Mouse (Mus musculus): ENCODE data around the gene 4930470P17Rik.
"Not testable (repeated sequence)": the region's sequence is repeated elsewhere in the genome, so short reads cannot be mapped to it uniquely, and the experiment has no call there.

4930470P17Rik gene

GRCm38 (mm10) chr2:170601917-170602316 lies at the start of gene 4930470P17Rik:
Gene 4930470P17Rik (minus strand): TSS chr2:170602017.
- no peak for DNase-seq (ENCODE audit: low spot score in 2 of 2)

GRCm38 (mm10) chr2:170651483-170651882 lies 49.7 kb upstream of the 4930470P17Rik start:
- no peak for DNase-seq (ENCODE audit: low spot score in 2 of 2)

DNA sequence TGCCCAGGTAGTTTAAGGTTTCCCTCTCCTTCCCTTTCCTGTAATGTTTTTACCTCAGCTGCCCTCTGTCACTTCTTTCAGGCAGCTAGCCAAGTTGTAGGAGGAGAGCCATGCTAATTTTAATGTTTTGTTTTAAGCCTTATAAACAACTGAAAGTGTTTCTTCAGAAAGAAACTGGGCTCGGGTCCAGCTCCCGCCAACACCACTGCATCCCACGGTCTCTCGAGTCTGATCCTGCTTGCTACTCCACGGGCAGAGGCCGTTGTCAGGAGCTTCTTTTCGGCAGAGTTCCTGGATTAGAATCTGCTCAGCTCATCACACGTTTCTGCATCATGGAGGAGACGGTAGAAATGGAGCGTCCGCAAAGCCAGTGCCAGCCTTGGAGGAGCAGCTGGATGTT lies 46.7 kb upstream of the 4930470P17Rik start:
- DNase-seq (ENCODE audit: low spot score in 2 of 2): no peak

- DNase-seq (ENCODE audit: low spot score in 2 of 2): no peak
These were observed 44.4 kb upstream of the 4930470P17Rik start for GRCm38 (mm10) chr2:170646201-170646600.

- DNase-seq (ENCODE audit: low spot score in 2 of 2): no peak
These were observed 40.6 kb upstream of the 4930470P17Rik start for GRCm38 (mm10) chr2:170642338-170642806.

DNA sequence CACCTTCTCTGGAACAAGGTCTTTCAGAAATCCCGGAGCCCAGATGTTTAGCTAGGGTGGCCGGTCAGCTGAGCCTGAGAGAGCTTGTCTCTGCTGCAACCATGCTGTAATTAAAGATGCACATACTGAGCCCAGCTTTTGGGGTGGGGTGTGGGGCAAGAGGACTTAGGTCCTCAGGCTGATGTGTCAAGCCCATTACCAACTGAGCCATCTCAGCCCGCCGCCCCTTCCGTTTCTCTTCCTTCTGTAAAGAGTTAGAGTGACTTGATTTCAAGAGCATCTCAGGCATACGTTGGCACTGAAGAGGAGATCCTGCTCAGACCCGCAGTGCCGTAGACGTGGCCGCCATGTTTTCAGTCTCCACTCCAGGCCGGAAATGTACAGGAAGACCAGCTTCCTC lies 38.5 kb upstream of the 4930470P17Rik start:
- no peak for DNase-seq (ENCODE audit: low spot score in 2 of 2)

DNA sequence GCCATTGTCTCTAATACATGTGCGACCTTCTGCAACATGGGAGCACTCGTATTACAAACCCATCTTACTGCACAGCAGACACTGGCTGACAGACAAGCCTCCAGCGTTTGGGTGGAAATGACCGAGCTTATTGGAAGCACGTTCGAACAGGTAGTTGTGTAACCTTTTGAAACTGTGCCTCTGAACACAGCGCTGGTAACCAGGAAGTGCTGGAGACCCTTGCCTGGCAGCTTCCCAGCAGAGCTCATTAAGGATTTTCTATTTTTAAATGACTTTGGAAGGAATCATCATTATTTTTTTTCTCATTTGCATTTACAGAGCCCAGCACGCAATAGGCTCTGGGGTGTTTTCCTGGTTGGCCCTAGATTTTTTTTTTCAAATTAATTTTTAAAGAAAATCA lies 36.9 kb upstream of the 4930470P17Rik start:
- DNase-seq (ENCODE audit: low spot score in 2 of 2): no peak

- DNase-seq (ENCODE audit: low spot score in 2 of 2): no peak
These were observed 31.3 kb upstream of the 4930470P17Rik start for GRCm38 (mm10) chr2:170632998-170633622.

DNA sequence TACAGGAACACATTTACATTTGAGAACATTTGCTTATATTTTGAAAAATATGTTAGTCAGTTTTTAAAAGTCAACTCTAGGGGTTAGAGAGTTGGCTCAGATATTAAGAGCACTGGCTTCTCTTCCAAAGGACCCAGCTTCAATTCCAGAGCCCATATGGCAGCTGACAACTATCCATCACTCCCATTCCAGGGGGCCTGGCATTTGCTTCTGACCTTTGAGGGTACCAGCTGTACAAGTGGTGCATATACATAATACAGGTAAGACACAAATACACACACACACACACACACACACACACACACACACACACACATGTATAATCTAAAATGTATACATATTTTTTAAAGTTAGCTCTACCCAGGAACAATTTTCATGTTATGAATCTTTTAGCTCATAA lies 30.6 kb upstream of the 4930470P17Rik start:
- no peak for DNase-seq (ENCODE audit: low spot score in 2 of 2)

- no peak for DNase-seq (ENCODE audit: low spot score in 2 of 2)
These were observed 29.6 kb upstream of the 4930470P17Rik start for GRCm38 (mm10) chr2:170631375-170631774.

DNA sequence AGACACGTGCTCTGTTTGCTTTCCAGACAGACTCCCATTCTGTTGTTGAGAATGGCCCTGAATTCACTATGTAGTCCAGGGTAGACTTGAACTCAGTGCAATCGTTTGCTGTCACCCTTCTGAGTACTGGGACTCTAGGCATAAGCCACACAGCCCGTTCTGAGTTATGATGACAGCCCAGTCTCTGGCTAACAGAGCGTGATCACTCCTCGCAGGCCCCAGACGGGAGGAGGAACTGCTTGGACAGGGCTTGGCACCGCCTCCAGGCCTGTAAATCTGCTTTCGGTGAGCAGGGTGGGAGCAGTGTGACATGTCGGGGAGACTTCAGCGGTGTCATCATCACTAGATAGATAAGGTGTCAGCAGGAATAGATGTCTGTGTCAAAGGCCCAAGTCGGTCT lies 28.7 kb upstream of the 4930470P17Rik start:
- no peak for DNase-seq (ENCODE audit: low spot score in 2 of 2)

DNA sequence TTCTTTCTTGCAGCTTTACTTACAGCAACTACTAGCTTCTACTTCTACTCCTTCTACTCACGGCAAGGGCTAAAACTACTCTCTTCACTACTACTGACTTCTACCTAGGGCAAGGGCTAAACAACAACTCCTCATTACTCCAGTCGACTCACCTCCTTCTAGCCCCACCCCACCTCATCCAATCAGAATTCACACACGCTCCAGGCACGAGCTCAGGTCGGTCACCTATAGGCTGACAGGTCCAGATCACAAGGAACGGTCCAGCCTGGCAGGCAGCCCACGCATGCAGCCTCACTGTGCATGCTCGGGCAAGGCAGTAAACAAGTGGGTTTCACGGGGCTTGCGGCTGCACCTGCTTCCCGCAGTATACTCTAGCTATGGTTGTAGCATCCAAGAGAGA lies 26.2 kb upstream of the 4930470P17Rik start:
- DNase-seq (ENCODE audit: low spot score in 2 of 2): not testable (repeated sequence)

GRCm38 (mm10) chr2:170624201-170624880 lies 22.5 kb upstream of the 4930470P17Rik start:
- not testable (repeated sequence) for DNase-seq (ENCODE audit: low spot score in 2 of 2)

DNA sequence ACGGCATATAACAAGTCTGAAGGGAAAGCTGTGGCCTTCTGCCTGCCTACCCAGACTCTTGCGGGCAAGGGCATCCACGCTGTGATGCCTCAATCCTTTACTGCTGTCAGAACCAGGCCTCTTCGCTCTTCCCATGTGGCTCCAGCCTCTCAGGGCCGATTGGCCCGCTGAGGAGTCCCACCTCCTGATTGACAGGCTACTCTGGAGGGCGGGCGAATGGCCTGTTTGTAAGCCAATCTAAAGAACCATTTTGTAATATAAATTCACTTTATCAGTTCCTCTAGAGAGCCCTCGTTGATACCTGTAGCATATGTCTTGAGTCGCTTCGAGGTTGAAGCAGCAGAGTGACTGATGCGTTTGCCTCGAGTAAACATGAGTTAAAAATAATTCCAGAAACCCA lies 21.2 kb upstream of the 4930470P17Rik start:
- no peak for DNase-seq (ENCODE audit: low spot score in 2 of 2)

- DNase-seq (ENCODE audit: low spot score in 2 of 2): no peak
These were observed 17.2 kb upstream of the 4930470P17Rik start for GRCm38 (mm10) chr2:170618862-170619492.

- not testable (repeated sequence) for DNase-seq (ENCODE audit: low spot score in 2 of 2)
These were observed 10.0 kb upstream of the 4930470P17Rik start for GRCm38 (mm10) chr2:170611794-170612193.

GRCm38 (mm10) chr2:170601171-170601570 lies 646 bp downstream of the 4930470P17Rik start:
- DNase-seq (ENCODE audit: low spot score in 2 of 2): no peak

DNA sequence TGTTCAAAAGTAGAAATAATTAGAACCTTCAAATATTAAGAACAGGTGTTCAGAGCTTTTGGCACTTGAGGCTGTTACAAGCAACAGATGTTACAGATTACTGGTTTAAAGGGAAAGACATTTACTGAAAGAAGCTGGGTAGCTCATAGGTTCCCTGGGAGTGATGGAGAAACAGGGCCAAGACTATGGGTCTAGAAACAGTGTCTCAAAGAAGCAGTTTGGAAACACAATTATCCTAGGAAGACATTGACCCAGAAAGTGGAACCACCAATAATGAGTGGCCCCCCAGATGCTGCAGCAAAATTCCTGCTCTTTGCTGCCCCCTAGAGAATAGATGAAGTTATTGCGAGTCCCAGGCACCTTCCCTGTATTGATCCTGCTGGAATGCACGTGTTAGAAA lies 4.2 kb downstream of the 4930470P17Rik start:
- DNase-seq (ENCODE audit: low spot score in 2 of 2): no peak

DNA sequence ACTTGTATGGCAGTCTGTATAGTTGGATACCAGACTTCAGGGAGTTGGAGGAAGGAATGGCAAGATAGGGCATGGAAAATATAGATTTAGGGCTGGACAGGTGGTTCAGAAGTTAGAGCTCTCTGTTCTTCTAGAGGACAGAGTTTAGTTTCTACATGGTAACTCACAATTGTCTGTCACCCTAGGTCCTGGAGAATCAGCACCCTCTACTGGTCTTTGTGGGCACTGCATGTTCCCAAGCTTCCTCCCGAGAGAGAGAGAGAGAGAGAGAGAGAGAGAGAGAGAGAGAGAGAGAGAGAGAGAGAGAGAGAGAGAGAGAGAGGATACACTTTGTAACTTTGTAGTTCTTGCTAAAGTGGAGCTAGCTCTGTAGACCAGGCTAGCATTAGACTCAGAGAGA lies 5.1 kb downstream of the 4930470P17Rik start:
- no peak for DNase-seq (ENCODE audit: low spot score in 2 of 2)

- no peak for DNase-seq (ENCODE audit: low spot score in 2 of 2)
These were observed 9.7 kb downstream of the 4930470P17Rik start for GRCm38 (mm10) chr2:170592161-170592560.

DNA sequence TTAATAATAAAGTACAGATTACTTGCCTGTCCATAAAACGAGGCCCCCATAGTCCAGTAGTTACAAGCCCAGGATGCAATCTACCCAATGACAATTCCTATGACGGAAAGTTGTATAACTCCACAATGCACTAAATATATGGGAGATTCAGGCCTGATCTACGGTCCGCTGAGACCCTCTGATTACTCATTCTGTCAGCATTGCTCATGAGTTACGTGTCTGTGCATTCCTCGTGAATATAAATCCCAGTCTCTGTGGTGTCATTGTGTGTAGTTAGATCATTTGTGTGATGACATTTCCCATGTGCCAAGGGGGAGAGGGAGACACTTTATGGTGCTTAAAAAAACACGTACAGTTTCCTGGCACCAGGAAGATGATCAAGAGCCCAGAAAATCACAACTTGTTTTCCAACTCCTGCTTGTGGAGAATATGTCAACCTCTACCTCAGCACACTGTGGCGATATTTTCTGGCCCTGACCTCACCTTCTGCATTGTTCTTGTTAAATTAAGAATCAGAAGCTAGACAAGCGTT lies 13.4 kb downstream of the 4930470P17Rik start:
- no peak for DNase-seq (ENCODE audit: low spot score in 2 of 2)

DNA sequence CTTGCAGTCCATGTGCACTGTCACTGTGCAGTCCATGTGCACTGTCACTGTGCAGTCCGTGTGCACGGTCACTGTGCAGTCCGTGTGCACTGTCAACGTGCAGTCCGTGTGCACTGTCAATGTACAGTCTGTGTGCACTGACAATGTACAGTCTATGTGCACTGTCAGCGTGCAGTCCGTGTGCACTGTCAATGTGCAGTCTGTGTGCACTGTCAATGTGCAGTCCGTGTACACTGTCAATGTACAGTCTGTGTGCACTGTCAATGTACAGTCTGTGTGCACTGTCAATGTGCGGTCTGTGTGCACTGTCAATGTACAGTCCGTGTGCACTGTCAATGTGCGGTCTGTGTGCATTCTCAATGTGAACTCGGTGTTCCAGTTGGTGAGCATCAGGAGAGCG lies 17.1 kb downstream of the 4930470P17Rik start:
- no peak for DNase-seq (ENCODE audit: low spot score in 2 of 2)

DNA sequence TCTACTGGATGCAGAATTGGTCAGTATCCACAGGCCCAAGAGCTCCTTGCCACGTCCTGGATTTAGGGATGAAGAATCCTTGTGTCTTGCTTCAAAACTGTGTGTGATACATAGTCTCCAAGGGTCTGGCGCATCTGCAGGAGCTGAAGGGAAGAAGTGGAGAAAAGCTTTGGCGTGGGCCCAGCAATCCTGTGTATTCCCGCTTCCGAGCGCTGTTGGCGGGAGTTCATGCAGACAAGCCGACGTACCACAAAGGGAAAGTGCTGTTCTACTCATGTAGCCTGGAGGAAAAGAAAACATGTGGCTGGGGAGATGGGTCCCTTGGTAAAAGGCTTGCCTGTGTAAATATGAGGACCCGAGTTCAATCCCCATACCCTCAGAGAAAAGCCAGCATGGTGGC lies 22.3 kb downstream of the 4930470P17Rik start:
- DNase-seq (ENCODE audit: low spot score in 2 of 2): no peak

All from spleen, postnatal 36 days (tissue).